Mouse (Mus musculus): ENCODE data around the gene Gramd4.
"Not testable (repeated sequence)": the region's sequence is repeated elsewhere in the genome, so short reads cannot be mapped to it uniquely, and the experiment has no call there.

Gramd4 gene

DNA sequence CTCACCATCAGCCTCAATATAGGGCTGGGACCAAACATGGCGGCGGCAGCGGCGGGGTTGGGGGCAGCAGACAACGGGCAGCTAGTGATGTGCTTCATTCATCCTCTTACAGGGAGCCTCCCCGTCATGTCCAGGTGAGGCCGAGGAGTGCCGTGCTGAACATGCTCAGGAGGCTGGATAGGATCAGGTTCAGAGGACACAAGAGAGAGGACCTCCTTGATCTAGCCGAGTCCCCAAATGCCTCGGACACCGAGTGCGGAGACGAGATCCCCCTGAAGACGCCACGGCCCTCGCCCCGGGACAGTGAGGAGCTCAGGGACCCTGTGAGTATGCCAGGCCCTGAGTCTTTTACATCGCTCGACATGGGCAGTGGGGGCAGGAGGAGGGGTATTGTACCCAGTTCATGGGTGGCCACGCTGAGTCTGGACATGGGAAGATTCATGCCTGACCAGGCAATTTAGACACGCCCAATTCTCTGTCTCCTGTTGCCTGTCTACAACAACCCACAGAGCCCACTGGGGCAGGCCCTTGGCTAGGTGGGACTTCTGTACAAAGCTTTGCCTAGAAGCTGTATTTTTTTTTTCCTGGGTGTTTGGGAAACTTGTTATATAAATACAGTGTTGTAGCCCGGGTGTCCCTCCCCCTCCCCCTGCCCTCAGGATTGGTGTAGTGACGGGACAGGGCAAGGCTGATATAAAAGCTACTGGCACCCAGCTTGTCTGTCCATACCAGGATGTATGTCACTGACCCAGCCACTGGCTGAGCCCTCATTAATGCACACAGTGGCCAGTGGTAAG lies 33.9 kb downstream of the Gramd4 start:
- no peak for DNase-seq (ENCODE audit: low read depth)

DNA sequence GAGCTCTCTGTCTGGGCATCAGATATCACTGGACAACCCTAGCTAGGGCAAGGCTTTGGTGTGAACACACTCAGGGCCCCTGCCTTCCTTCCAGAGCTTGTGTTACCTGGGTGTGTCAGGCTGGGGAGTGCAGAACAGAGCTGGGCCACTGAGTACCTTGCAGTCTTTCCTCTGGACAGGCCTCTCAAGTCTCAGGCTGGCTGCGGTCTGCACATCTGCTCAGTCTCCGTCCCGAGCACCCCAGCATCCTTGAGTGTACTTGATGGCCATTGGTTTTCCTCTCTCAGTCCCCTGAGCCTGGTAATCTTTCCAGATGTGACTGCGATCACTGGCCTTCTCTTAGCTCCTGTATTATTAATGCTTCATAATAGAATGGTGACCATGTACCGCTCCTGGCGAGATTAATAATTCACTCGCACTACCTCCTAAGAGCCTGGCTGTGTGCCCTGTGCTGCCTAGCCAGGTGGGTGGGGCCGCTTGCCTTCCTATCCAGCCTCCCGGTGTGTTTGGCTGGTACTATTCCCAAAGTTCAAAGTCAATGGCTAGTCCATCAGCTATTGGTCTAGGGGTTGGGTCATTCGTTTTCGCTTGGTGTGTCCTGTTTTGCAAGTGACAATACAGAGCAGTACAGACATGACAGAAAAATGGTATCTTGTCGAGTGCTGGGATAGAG lies 34.6 kb downstream of the Gramd4 start:
- no peak for DNase-seq (ENCODE audit: low read depth)

DNA sequence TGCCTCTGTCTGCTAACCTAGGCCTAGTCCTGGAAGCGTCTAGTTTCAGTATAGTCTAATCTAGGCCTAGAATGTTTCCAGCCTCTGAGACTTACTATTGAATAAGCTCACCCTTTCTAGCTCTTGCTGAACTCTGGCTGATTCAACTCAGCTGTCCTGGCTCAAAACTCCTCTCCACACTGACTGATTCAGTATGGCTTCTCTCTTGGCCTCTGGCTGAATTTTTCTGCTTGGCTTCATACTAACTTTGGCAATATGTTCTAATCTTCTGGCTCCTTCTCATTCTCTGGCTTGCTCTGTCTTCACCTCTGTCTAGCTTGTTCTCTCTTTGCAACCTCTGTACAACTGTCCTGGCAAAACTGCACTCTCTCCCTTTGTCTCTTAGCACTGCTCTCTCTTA lies 35.7 kb downstream of the Gramd4 start:
- DNase-seq (ENCODE audit: low read depth): no peak

DNA sequence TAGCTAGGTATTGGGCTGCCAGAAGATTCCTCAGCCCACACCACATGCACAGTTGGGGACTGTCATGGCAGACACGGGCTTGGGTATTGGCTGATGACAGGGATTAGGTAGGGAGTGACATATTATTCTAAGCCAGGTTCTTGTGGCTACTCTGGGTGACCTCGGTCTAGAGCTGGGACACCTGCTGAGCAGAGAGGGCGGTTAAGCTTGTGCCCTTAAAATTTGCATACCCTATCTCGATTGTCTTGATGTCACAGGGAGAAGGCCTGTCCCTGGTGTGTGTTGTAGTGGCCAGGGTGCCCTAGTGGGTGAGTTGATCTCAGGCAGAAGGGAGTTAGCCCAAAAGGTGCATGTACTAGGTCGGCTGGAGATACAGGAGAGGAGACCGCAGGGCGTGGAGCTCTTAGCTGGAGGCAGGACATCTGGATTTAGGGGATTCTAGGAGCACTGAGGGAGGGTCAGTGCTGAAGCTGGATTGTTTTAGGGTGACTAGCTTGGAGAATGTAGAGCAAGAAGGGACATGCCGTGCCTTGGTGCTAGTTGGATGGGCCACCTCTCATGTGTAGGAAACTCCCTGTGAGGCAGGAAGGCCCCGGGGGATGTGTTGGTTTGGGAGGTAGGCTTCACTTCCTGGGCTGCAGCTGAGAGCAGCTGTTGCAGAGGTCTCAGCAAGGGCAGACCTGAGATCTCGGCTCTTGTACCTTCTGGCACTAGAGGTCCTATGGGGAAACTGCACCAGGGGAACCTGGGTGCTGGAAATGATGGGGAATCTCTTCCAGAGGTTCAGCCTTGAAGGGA lies 37.0 kb downstream of the Gramd4 start:
- no peak for DNase-seq (ENCODE audit: low read depth)

DNA sequence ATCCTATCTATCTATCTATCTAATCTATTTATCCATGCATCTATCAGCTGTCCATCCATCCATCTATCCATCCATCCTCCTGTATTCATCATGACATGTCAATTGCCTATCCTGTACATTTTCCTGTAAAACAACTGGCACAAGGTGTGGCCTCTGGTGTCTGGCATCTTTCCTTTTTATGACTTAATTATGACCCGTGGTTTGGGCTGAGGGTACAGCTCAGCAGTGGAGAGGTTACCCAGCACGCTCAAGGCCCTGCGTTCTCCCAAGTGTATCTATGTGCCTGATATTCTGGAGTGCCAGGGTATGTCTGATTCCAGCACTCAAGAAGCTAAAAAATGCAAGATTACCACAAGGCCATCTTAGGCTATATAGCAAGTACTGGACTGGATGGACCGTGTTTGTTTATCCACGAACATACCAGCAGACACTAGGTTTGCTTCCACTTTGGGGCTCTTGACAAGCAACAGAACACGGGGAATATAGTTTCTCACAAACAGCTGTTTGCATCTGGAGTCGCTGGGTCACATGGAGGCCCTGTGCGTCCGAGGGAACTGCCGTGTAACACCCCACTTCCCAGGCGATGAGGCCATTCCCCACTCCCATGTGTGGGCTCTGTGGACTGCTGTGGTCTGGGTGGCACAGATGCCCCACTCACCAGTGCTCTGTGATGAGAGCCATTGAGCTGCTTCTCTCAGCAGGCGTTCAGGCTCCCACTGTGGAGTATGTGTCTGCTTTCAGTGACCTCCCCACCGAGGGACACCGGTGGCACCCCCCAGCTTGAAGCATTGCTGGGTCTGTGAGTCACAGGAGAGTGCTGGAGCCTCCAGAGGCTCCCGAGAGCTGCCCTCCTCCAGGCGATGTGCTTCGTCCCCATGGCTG lies 38.5 kb downstream of the Gramd4 start:
- no peak for DNase-seq (ENCODE audit: low read depth)

DNA sequence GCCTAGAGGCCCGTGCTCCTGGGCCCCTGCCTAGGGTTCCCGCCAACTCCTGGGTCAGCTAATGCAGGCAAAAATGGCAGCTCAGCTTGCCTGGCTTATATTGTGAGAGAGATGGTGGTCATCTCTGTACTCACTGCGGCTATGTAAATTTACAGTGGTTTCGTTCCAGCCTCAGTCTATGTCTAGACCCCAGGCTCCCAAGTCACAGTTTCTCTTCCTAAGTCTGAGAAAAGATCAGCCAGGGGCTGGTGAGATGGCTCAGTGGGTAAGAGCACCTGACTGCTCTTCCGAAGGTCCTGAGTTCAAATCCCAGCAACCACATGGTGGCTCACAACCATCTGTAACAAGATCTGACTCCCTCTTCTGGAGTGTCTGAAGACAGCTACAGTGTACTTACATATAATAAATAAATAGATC lies 39.1 kb downstream of the Gramd4 start:
- DNase-seq (ENCODE audit: low read depth): not testable (repeated sequence)

DNA sequence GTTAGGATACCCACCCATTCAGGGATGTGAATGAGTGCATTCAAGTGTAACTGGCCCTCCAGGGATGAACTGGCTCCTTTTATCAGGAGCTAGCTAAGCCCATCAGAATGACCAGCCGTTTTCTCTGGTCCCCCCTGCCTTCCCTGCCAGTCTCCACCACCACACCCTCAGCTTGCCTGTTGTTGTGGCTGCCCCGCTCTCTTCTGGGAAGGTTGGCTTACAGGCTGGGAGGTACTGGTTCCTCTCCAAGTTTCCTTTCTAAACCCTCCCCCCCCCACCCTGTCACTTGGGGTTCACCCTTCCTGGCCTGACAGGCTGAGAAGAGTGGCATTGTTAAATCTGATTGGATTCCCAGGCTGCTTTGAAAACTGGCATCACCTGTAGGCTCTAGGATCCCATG lies 40.4 kb downstream of the Gramd4 start:
- DNase-seq (ENCODE audit: low read depth): no peak

DNA sequence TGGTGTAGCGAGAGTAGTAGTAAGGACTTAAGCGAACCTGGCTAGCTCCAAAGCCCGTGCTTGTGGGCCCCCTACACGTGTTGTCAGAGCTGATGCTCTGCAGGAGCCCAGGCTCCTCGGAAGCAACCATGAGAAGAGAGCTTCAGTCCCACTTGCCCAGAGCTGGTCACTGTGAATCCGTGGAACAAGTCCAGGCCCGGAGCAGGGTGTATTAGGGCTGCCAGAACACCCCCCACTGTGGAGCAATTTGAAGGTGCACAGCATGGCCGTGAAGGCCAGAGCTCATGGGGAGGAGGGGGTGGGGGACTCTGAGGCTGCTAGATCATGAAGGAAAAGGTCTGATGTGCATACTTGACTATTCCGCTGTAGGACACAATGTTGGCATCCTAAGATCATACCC lies 44.1 kb downstream of the Gramd4 start:
- DNase-seq (ENCODE audit: low read depth): no peak

DNA sequence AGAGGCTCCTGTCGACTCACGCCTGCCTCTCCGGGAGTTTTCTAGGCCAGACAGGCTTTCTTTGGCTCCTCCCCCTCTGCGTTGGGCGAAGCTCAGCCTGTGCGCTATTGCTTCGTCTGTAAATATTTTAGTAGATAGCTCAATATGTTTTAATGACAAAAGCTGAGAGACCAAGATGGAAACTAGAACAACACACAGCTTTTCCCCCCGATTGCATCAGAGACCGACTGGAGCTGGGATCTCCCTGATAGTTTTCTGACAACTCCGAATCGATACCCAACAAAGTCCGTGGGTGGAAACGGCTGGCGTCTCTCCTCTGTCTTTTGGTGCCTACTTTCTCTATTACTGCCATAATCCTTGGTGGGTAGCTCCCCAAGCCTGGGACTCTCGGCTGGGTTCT lies 44.8 kb downstream of the Gramd4 start:
- DNase-seq (ENCODE audit: low read depth): no peak

DNA sequence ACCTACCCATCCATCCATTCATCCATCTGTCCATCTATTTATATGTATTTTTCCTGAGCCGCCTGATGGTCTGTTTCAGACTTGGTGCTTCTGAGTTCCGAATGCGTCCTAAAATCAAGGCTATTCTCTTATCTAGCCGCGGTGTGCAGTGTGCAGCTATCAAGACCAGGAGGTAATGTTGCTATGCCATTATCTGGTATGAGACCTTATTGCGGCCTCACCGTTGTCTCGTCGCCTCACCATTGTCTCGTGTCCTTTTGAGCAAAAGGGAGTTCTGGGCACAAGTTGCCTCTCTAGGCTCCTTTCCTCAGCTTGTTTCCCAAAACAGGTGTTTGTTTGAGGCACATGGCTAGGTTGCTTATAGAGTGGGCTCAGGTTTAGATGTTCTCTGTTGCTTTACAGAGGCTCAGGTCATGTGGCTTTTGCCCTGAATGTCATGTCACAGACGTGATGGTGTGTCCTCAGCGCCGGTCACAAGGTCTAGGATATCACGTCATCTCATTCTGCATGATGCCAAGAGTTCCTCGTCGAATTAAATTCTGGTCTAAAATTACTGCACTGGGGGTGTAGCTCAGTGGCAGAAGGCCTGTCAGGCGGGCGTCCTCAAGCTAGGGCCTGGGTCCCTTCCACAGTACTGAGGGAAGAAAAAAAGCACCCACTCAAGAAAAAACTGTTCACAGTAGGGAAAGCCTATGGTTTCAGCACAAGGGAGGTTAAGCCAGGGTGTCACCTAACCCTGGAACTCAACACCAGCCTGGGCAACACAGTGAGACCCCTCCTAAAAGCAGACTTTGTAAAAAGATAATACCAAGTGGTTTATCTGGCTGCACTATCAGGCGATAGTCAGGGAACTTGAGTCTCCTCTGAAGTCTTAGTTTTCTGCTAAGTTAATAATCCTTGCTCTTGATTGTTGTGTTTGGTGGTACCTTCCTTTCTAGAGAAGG lies 47.2 kb downstream of the Gramd4 start:
- DNase-seq (ENCODE audit: low read depth): no peak

DNA sequence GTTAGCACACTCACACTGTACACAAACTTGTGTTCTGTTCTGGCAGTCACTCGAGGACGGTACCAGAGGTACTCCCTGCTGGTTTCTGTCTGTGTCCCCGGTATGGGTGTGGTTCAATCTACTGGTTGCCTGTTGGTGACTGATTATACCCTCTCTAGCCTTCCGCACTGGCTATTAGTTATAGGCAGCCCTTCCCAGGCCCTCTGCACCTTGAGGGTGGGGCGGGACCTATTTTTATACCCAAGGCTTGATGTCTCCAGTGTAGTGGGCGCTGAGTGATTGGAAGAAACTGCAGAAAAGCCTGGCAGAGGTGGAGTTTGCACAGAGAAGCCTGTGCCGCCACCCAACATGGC lies 47.8 kb downstream of the Gramd4 start:
- no peak for DNase-seq (ENCODE audit: low read depth)

DNA sequence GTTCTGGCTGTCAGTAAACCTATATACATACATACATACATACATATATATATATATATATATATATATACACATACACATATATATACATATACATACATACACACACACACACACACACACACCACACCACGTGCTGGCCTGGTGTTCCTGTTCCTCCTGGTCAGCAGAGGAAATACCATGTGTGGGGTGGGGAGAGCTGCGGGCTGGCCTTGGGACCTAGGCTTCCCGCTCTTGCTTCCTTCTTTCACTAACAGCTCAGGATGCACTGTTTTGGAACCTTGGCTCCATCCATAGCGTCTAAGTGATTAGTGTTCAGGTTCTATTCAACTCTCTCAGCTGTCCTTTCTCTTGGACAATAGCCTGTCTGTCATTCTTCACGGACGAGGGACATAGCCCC lies 48.3 kb downstream of the Gramd4 start:
- no peak for DNase-seq (ENCODE audit: low read depth)

DNA sequence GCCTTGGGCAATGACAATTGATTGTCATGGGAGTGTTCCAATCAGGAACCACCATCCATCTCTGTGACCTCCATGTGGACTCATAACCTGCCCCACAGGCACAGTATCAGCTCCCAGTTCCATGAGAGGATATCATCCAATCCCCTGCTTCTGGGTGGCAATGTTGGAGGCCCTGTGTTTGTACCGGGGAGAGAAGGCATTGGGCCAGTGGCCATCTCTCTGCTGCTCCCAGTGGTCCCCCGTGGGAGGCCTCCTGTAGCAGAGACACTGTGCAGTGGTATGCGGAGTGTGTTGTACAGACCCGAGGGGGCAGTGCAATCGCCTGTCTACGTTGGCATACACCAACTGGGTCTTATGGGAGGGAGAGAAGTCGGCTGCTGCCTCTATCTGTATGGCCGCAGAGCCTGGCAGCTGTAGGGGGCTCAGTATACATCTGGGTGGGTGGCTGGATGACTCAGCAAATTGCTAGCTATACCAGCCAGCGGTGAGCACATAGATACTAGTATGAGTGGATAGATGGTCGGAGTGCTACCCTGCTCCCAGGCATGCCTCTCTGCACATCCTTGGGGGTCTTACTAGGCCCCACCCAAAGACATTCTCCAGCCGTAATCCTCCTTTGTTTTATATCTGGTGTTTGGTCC lies 50.5 kb downstream of the Gramd4 start:
- no peak for DNase-seq (ENCODE audit: low read depth)

DNA sequence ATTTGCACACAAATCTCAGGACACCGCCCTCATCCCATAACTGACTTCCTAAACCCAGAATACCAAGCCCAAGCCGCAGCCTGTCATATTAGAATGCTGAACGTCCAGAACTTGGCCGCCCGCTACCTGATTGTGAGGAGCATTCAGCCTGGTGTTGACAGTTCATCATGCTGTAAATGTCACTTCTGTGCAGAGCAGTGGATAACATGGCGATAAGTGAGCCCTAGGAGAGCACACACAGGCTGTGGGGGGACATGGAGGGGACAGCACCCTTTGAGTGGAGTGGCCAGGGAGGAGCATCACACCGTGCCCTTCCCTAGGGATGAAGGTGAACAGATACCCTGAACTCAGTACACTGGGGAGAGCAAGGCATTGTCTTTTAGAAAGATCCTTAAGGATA lies 51.8 kb downstream of the Gramd4 start:
- no peak for DNase-seq (ENCODE audit: low read depth)

DNA sequence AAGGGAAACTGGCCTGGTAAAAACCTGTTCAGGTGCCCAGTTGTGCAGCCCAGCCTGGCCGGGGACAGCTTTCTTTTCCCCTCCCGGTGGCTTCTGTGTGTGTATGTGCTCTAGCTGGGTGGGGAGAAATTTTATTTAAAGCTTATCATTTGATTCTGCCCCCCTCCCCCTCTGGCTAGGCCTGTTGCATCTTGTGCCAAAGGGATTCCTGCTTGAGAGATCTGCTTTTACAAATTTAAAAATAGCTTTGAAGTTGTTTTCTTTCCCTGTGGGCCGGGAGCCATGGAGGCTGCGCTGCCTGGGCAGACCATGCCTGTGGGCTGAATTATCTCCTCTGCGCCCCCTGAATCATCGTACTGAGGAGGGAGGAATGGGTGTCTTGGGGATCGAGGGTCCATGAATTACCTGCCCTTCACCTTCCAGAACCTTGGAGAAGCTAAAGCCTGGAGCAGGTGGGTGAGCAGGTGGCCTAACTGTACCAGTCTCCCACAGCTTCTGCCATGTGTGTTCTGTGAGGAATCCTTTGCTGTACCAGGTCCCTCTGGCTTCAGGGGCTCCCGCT lies 52.2 kb downstream of the Gramd4 start:
- no peak for DNase-seq (ENCODE audit: low read depth)

DNA sequence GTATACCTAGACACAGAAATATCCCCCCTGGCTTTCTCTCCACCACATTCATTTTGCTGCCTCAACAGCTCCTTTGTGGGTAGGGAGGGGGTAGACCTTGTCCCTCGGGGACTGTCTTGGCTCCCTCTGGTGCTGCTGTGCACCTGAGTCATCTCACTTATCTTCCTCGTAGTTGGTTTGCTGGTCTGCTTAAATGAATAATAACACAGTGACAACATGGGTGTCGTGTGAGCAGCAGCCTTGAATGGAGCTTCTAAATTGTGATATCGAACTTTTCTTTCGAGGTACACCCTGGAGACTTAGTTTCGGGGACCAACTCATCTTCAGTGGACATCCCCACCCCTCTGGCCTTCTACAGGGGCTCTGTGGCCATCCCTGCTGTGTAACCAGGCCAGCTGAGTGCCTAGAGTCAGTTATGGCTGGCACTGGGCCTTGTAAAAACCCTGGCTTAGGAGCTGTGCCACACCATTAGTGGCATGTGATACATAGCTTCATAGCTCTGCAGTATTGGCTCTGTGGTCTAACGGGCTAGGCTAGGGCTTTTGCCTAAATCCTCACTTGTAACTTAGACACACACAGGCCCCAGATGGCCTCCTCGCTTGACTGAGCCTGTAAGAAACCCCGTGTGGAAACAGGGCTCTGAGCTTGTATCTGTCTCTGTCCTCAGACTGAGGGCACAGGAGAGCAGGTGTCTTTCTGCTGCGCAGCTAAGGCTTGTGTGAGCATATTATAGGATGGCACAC lies 53.0 kb downstream of the Gramd4 start:
- DNase-seq (ENCODE audit: low read depth): no peak

DNA sequence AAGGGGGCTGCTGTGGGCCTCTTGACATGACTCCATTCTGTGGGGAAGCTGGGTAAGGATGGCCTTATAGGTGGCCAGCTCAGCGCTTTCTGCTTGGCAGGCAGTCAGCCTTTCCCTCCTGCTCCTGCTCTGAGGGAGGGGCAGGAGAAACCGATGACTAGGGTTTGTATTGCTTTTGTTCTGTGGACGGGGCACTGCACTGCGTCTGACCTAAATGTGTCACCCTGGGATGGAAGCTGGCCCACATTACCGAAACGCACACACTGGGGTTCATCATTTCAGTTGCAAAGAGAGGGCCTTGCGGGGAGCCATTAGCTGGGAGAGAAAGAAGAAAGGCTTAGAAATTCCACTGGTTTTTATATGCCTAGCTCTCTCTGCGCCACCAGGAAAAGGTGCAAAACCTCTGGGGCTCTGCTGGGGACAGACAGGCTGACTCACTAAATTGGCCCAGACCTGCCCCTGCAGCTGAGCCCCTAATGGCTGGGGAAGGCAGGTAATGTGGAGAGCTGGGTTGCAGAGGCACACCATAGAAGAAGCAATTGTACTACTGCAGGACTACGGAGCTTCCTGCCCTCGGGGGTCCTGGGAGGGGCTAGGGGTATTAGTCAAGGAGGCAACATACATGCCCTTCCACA lies 55.3 kb downstream of the Gramd4 start:
- no peak for DNase-seq (ENCODE audit: low read depth)

DNA sequence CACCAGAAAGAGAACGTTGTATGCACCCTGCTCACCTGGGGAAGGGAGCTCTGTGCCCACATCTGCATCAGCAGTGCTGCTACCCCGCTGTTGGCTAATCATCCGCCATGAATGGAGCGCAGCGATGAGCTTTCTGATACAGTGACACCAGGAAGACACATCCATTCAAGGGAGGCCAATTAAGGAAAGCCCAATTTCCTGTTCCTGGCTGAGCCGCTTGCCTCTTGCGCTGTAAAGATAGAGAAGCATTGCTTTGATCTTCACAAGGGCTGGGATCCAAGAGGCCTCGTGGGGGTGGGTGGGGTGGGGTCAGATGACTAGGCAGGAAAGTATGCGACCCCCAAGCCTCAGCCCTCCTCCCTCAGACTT lies 55.8 kb downstream of the Gramd4 start:
- DNase-seq (ENCODE audit: low read depth): no peak

DNA sequence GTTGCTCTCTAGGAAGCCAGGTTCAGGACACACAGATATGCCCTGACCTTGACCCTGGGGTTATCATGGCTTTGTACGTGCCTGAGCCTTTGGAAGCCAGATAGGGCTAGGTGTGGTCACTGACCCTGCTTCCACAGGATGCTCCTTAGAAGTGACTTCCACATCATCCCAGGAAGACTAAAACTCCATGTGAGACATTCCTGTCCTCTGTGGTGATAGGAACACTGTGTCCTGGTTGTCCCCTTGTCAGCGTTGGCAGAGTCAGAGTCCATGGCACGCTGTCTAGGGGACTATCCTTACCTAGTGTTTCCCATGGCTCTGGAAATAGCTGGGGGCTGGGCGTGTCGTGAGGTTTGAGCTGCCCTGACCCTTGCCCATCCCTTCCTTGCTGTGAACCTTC lies 58.9 kb downstream of the Gramd4 start:
- no peak for DNase-seq (ENCODE audit: low read depth)

Measured in fibroblast of lung, adult 2 months (primary cell).